In the genomic region with DNA sequence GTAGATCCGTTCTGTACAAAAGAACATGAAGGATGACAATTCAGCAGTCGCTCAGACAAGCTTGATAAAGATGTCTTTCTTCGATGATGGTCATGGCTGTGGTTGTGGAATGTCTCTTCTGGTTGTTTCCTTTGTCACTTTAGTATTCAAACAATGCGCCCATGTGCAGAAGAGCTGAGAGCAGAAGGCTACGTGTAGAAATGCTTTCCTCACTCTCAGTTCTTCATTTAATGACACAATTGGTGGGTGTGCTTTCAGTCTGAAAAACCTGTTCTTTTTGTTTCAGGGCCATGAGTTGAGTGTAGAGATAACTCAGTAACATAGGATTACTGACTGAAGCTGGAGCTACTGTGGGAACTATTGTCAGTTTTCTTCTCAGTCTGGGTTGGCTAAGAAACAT, we compare ENCODE assay signal across 15 mouse cellular contexts.
"Had no signal": no experiment of that assay in that cellular context is flagged by ENCODE, and none has a peak within 500 bp of the region (broad histone marks: within the 10 kb centered on the region; RNA-seq: fewer than 3 reads in every experiment).

No protein-coding gene starts in this region.

- H3K36me3 ChIP-seq: neural tube, embryonic 13.5 days; neural tube, embryonic 15.5 days; stomach, embryonic 15.5 days had no signal

- DNase-seq: retina, postnatal 1 day; right cerebral cortex, adult 18-20 months; right cerebral cortex, postnatal 14 days; right cerebral cortex, postnatal 25 days; right cerebral cortex, postnatal 4 days; spleen, adult 18-20 months; thymus, adult 18-20 months; thymus, adult 2 months; thymus, postnatal 14 days; thymus, postnatal 25 days; thymus, postnatal 36 days; thymus, postnatal 4 days had no signal

- H3K27me3 ChIP-seq: neural tube, embryonic 13.5 days; neural tube, embryonic 15.5 days; stomach, embryonic 15.5 days had no signal
